In genomic region chr2:158168741-158169211, GRCm38 (mm10) we compare ENCODE assay signal across 10 mouse cellular contexts. TPM values are rescaled to one million over a fixed set of nuclear protein-coding genes. Genes with fewer than 3 reads are reported as not detected.
DNase-seq lines count a peak whose midpoint lies in the region; ATAC-seq and TF ChIP-seq lines count a peak whose summit lies in the region.
"Had no signal": no experiment of that assay in that cellular context is flagged by ENCODE, and none has a peak within 500 bp of the region (broad histone marks: within the 10 kb centered on the region; RNA-seq: fewer than 3 reads in every experiment).

No protein-coding gene starts in this region.

- H3K4me2 ChIP-seq in kidney, embryonic 16.5 days (replicated peaks; ENCODE audit: low read depth, low read length), result no peak overlapping the region
- H3K4me2 ChIP-seq in heart, postnatal 0 days (ENCODE audit: low read depth, low read length), result 0 out of 2 replicates have a peak overlapping the region, but pooled peaks have one; percentile 1
- H3K4me2 ChIP-seq: embryonic facial prominence, embryonic 12.5 days; neural tube, embryonic 13.5 days had no signal

- no peaks in the 10 kb centered on the region for H3K27me3 ChIP-seq in kidney, embryonic 16.5 days (ENCODE audit: insufficient read depth, low read length)
- H3K27me3 ChIP-seq in heart, postnatal 0 days (ENCODE audit: control insufficient read depth, insufficient read depth, low read length), result no peaks in the 10 kb centered on the region
- H3K27me3 ChIP-seq: embryonic facial prominence, embryonic 12.5 days; neural tube, embryonic 13.5 days had no signal

- H3K9ac ChIP-seq in kidney, embryonic 16.5 days (replicated peaks; ENCODE audit: low read length), result no peak overlapping the region
- no peak overlapping the region for H3K9ac ChIP-seq in heart, postnatal 0 days (replicated peaks; ENCODE audit: low read depth, low read length)
- H3K9ac ChIP-seq: embryonic facial prominence, embryonic 12.5 days; neural tube, embryonic 13.5 days had no signal

- peaks cover 34% of the 10 kb centered on the region for H3K4me1 ChIP-seq in kidney, embryonic 16.5 days (ENCODE audit: insufficient read depth, low read length)
- peaks cover 29% of the 10 kb centered on the region for H3K4me1 ChIP-seq in heart, postnatal 0 days (ENCODE audit: control insufficient read depth, insufficient read depth)

- no peak for TF ChIP-seq CTCF in heart, postnatal 0 days (IDR thresholded peaks at IDR 0.05; ENCODE audit: low read depth)

- no peaks in the 10 kb centered on the region for H3K36me3 ChIP-seq in kidney, embryonic 16.5 days (ENCODE audit: insufficient read depth, low read length)
- no peaks in the 10 kb centered on the region for H3K36me3 ChIP-seq in heart, postnatal 0 days (replicated peaks; ENCODE audit: control insufficient read depth, insufficient read depth, low read length)
- H3K36me3 ChIP-seq: embryonic facial prominence, embryonic 12.5 days; neural tube, embryonic 13.5 days had no signal

- no peak; the same call in none of the 2 replicates for TF ChIP-seq EP300 in heart, postnatal 0 days (IDR thresholded peaks at IDR 0.05; ENCODE audit: low read depth)

- H3K27ac ChIP-seq in kidney, embryonic 16.5 days (ENCODE audit: low read length), result no peak overlapping the region
- peak overlapping the region; percentile 79 for H3K27ac ChIP-seq in heart, postnatal 0 days (ENCODE audit: low read depth)
- H3K27ac ChIP-seq: embryonic facial prominence, embryonic 12.5 days; neural tube, embryonic 13.5 days had no signal

- no peak for DNase-seq in kidney, adult 18-20 months
- DNase-seq in adrenal gland, postnatal 25 days, result peak; percentile 33
- peak; percentile 81 for DNase-seq in heart, postnatal 0 days (ENCODE audit: low spot score)
- DNase-seq in embryo, embryonic 9.5 days (ENCODE audit: extremely low spot score), result no peak
- DNase-seq in right cerebral cortex, postnatal 36 days (ENCODE audit: low spot score in 2 of 2), result no peak

- peak; percentile 29; the same call in 1 of the 2 replicates for ATAC-seq in kidney, embryonic 16.5 days (ENCODE audit: low FRiP score, low TSS enrichment)
- peak; percentile 88 for ATAC-seq in heart, postnatal 0 days (ENCODE audit: insufficient read depth, low read depth)
- 0 out of 2 replicates have a peak, but pooled peaks have one; percentile 18 for ATAC-seq in megakaryocyte progenitor cell, adult 5-6 weeks (replicated peaks; ENCODE audit: poor library complexity)
- ATAC-seq in cerebellum, adult (ENCODE audit: insufficient number of reproducible peaks, low FRiP score, low TSS enrichment), result no peak

- no peak overlapping the region for H3K4me3 ChIP-seq in kidney, embryonic 16.5 days (ENCODE audit: low read length)
- no peak overlapping the region for H3K4me3 ChIP-seq in heart, postnatal 0 days (ENCODE audit: low read depth, low read length)
- H3K4me3 ChIP-seq: embryonic facial prominence, embryonic 12.5 days; neural tube, embryonic 13.5 days had no signal

- H3K9me3 ChIP-seq in kidney, embryonic 16.5 days (ENCODE audit: low read length), result no peaks in the 10 kb centered on the region
- no peaks in the 10 kb centered on the region for H3K9me3 ChIP-seq in heart, postnatal 0 days (replicated peaks; ENCODE audit: control insufficient read depth, low read length)
- H3K9me3 ChIP-seq: embryonic facial prominence, embryonic 12.5 days; neural tube, embryonic 13.5 days had no signal

- WGBS in kidney, embryonic 16.5 days, result 51% methylated on average over 8 of the region's 8 CpGs
- WGBS in heart, postnatal 0 days, result 16% methylated on average over 8 of the region's 8 CpGs

RNA-seq across cellular contexts. Expression of gene Tgm2, which starts 22.5 kb away (rescaled TPM):
- 41.6 and 48.3 TPM in 2 replicates for polyA plus RNA-seq in kidney, embryonic 16.5 days (2015; fragmentation: Nextera tagmentation; extraction: Ambion mirVana)
- total RNA-seq in adrenal gland, postnatal 25 days (2021), result 33.4 and 33.5 TPM in 2 replicates
- 445 and 622 TPM in 2 replicates for total RNA-seq in heart, postnatal 0 days (2014; rRNA removed; ENCODE audit: low replicate concordance)
- polyA plus RNA-seq in heart, postnatal 0 days (2015; fragmentation: Nextera tagmentation; extraction: Ambion mirVana), result 136 and 155 TPM in 2 replicates
- total RNA-seq in megakaryocyte progenitor cell, adult 5-6 weeks (2015), result 0.07 and 0.39 TPM in 2 replicates
- total RNA-seq in megakaryocyte progenitor cell, adult 5-6 weeks (2017), result 0.58 and 1.5 TPM in 2 replicates

Comparison
In these comparisons a context has a peak if more than half of its experiments do, and no peak if none do; other contexts are left out.
1. DNase-seq: peak in adrenal gland, postnatal 25 days (single experiment) and heart, postnatal 0 days (single experiment); none in kidney, adult 18-20 months (single experiment), embryo, embryonic 9.5 days (single experiment) and right cerebral cortex, postnatal 36 days (0 of 2).
2. RNA of gene Tgm2, which starts 22.5 kb away (total RNA-seq): 445 to 622 TPM in heart, postnatal 0 days and 33.4 to 33.5 TPM in adrenal gland, postnatal 25 days; 0.07 to 1.5 TPM in megakaryocyte progenitor cell, adult 5-6 weeks; every median in the first group is over 10 times any median in the second.